Mouse (Mus musculus) liver (tissue): ENCODE results near the gene Gpr82.

Experiments used
- DNase-seq: peaks from one replicate; pipeline ENCODE4 v3.0.0-alpha.2; 2020; ENCODE audit warnings: mixed read lengths

Gpr82 gene

GRCm38 (mm10) chrX:13705051-13705450 lies 43.9 kb downstream of the Gpr82 start:
- peak; percentile 20 for DNase-seq

DNA sequence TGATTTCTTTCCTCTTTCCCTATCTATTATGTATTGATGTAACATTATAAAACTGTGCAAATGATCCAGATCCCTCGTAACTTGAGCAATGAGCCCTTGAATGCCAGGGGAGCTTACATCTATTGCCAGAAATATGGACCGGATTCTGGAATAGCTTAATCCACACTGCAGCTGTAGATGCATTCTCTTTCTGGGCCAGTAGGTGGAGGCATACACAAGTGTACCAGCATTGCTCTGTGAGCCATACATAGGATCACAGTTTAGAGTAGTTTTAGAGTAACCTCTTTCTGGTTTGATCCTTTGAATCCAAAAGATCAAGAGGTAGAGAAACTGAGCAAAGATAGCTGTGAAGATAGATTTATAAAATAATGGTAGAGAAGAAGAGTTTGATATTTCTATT lies 49.0 kb downstream of the Gpr82 start:
- DNase-seq: peak; percentile 31
